Mouse (Mus musculus) kidney, adult 2 months (tissue): ENCODE measurements around the gene 1700014D04Rik. TPM values are rescaled to one million over a fixed set of nuclear protein-coding genes. Genes with fewer than 3 reads are reported as not detected.
A peak's percentile ranks its signal among the peaks of the same experiment; 100 is the strongest.

Experiments
- DNase-seq: peaks from one replicate; pipeline ENCODE4 v3.0.0; 2021
- H3K27ac ChIP-seq: fragments of 200-500 bp; 2 replicates; pipeline ENCODE4 v1.5.1; 2012; ENCODE audit warnings: low read depth, low read length, control low read depth, inconsistent platforms; ENCODE audit not compliant: insufficient read depth
- H3K27me3 ChIP-seq: fragments of 200-500 bp; replicated peaks from 2 replicates; pipeline ENCODE4 v1.6.1; 2012; ENCODE audit warnings: mild to moderate bottlenecking, moderate library complexity, low read length, inconsistent platforms; ENCODE audit not compliant: control insufficient read depth, insufficient read depth
- H3K36me3 ChIP-seq: fragments of 200-500 bp; 2 replicates; pipeline ENCODE4 v1.6.1; 2012; ENCODE audit warnings: mild to moderate bottlenecking, moderate library complexity, low read length, inconsistent platforms; ENCODE audit not compliant: control insufficient read depth, insufficient read depth
- H3K4me1 ChIP-seq: fragments of 200-500 bp; 2 replicates; pipeline ENCODE4 v1.6.1; 2011; ENCODE audit warnings: low read length; ENCODE audit not compliant: control insufficient read depth, insufficient read depth
- H3K4me3 ChIP-seq: fragments of 200-500 bp; 2 replicates; pipeline ENCODE4 v1.5.1; 2011; ENCODE audit warnings: mild to moderate bottlenecking, low read depth, low read length, control low read depth; ENCODE audit not compliant: insufficient read depth
- CTCF ChIP-seq: fragments of 200-500 bp; conservative IDR thresholded peaks from 2 replicates; pipeline ENCODE4 v1.5.1; 2011; ENCODE audit warnings: low read depth, mild to moderate bottlenecking, control low read depth, low read length, moderate library complexity, mixed read lengths; ENCODE audit not compliant: insufficient read depth, insufficient read length
- POLR2A ChIP-seq: fragments of 200-500 bp; IDR thresholded peaks from one replicate; pipeline ENCODE4 v1.6.1; 2011; ENCODE audit warnings: low read depth, low read length, control low read depth
- WGBS: fragments of 180-500 bp; shearing (Covaris S2); methylation state at CpG from one replicate; pipeline ENCODE4 v1.1.7; 2018; 5-methylcytosine and 5-hydroxymethylcytosine counted together
- polyA plus RNA-seq: library from polyadenylated mRNA; depleted of rRNA; stranded (reverse); fragments of >200 nt; gene quantifications from 2 replicates; pipeline ENCODE4 v1.2.3, GENCODE M21; 2012

Gene 1700014D04Rik
- polyA plus RNA-seq, 1 experiment = 0.09 TPM

DNA sequence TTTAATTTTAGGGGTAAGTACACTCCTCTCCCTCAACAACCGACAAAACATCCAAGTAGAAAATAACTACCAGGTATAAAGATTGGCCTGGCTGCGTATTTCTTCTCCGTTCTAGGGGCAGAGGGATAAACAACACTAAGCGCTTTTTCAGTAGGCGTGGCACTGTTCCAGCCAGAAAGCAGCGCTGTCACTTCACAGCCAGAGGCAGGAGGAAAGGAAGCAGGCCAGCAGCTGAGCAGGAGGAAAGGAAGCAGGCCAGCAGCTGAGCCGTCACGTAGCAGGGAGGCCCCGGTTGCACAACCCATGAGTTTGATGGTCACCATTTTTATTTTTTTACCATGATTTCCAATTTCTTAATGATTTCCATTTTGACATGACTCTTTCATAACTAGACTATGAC lies 24.7 kb upstream of the 1700014D04Rik start:
- H3K4me1 ChIP-seq = peaks cover 27% of the 10 kb centered on the region
- TF ChIP-seq CTCF (no peak), POLR2A (no peak)
- H3K27me3 ChIP-seq = no peaks in the 10 kb centered on the region
- peak; percentile 85 for DNase-seq
- 11% methylated on average over 9 of the region's 9 CpGs for WGBS
- H3K27ac ChIP-seq = peak overlapping the region; percentile 58
- H3K36me3 ChIP-seq = no peaks in the 10 kb centered on the region
- no peak overlapping the region for H3K4me3 ChIP-seq

DNA sequence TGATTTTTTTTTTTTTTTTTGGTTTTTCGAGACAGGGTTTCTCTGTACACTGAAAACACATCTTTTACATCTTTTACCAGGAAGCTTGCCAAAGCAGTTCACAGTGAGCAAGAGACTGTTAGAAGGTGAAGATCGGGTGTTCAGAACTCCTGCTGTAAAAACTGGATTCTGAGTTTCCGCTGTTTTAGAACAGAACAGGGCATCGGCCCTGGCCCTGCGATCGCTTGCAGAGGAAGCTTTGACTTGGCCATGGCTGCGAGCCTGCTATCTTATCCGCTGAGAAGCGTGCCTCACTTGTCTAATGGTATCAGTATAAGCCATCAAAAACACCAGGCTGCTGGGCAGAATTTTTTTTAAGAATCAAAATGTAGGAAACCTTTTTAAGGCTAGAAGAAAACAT lies 24.3 kb upstream of the 1700014D04Rik start:
- H3K4me3 ChIP-seq = no peak overlapping the region
- no peak for TF ChIP-seq POLR2A
- no peak for TF ChIP-seq CTCF

DNA sequence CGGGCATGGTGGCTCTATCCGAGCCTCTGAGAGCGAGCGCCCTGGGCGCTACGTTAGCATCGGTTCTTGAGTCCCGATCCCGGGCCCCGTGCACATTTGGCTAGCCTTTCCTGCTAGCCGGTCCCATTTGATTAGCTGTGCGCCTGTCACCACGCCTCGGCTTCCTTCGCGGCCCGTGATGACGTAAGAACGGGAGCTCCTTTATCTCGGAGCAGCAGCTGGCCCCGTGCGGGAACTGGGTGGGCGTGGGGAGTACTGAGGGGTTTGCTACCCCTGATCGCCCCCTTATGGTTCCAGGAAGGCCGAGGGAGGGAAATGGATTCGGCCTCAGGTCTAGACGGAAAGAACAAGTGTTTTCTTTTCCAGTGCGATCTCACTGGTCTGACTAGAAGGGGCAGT lies 23.6 kb upstream of the 1700014D04Rik start:
- under 1% methylated on average over 28 of the region's 28 CpGs for WGBS
- TF ChIP-seq CTCF (0 out of 2 replicates have a peak, but pooled peaks have one; percentile 3), POLR2A (no peak)

More for the DNA sequence above, 24.3 kb upstream of the 1700014D04Rik start:
- no peaks in the 10 kb centered on the region for H3K36me3 ChIP-seq
- peaks cover 30% of the 10 kb centered on the region for H3K4me1 ChIP-seq
- no peaks in the 10 kb centered on the region for H3K27me3 ChIP-seq
- WGBS = 38% methylated on average over 9 of the region's 9 CpGs
- peak; percentile 15 for DNase-seq
- H3K27ac ChIP-seq = peak overlapping the region; percentile 66

DNA sequence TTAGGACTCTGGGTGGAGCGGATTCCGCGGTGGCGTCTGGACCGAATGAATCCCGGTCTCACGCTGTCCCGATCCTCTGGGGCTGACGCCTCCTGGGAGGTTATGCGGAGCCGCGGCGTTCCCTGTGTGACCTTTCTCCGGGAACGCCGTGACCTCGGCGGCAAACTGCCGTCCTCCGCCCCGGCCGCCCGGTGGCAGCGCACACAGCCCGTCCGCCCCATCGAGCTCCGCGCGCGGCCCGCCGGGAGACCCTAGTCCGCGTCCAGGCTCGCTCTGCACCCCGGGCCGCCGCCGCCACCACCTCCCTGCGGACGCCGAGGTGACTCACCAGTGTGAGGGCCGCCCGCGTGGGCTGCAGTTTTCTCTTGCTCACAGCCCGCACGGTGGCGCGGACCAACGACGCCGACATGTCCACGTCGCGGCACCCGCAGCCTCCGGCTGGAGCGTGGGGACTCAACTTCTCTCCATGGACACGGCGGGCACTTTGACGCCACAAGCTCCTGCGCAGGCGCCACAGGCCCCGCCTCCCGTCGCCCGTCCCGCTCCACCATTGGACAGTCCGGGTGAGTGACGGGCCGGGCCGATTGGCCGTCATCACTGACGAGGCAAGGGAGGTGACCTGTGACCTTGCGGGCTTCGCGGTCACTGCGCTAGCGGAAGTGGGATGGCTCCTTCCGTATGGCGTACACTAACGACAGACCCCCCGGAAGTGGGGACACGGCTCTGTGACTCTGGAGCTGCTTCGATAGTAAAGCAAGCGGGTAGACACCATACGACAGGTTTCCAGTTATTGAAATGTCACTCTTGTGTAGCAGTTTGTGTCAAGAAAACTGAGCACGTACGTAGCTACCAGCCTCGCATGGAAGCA lies 23.0 kb upstream of the 1700014D04Rik start, which contains the start of gene Isca1:
Gene Isca1, minus strand, starts transcription at position 515 of the 868 bp plus-strand sequence.
- WGBS = under 1% methylated on average over 91 of the region's 91 CpGs
- peak; percentile 99 for DNase-seq
- Histone ChIP-seq H3K4me3 (peak within 1 kb of the TSS; percentile 73), H3K27me3 (no peaks in the 10 kb centered on the region), H3K4me1 (peaks cover 33% of the 10 kb centered on the region), H3K36me3 (no peaks in the 10 kb centered on the region), H3K27ac (peak within 1 kb of the TSS; percentile 95)
- TF ChIP-seq POLR2A (peak; percentile 56), CTCF (no peak)

More for the DNA sequence above, 23.6 kb upstream of the 1700014D04Rik start:
- Histone ChIP-seq H3K27ac (peak overlapping the region; percentile 95), H3K36me3 (no peaks in the 10 kb centered on the region), H3K27me3 (no peaks in the 10 kb centered on the region), H3K4me3 (peak overlapping the region; percentile 73), H3K4me1 (peaks cover 33% of the 10 kb centered on the region)
- peak; percentile 87 for DNase-seq

DNA sequence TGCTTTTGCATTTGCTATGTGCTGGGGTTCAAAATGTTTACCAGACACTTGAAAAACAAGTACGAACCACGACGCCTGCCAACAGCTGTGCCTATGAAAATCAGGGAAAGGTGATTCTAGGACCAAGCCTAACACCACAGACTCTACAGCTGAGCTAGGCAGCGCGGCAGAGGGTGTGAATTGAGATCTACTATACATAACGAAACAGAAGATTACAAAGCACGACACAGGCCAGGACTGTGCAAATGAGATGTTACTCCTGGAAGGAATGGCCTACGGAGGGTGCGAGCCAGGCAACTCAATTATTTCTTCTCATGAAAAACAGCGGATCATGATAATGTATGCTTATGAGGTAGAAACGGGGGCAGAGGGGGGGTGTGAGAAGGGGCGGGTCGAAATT lies 22.0 kb upstream of the 1700014D04Rik start:
- Histone ChIP-seq H3K27ac (peak overlapping the region; percentile 19; the same call in 1 of the 2 replicates), H3K27me3 (no peaks in the 10 kb centered on the region), H3K4me1 (peaks cover 33% of the 10 kb centered on the region), H3K4me3 (peak overlapping the region; percentile 64), H3K36me3 (no peaks in the 10 kb centered on the region)
- TF ChIP-seq POLR2A (no peak), CTCF (no peak)
- WGBS = 15% methylated on average over 13 of the region's 13 CpGs
- peak; percentile 23 for DNase-seq

DNA sequence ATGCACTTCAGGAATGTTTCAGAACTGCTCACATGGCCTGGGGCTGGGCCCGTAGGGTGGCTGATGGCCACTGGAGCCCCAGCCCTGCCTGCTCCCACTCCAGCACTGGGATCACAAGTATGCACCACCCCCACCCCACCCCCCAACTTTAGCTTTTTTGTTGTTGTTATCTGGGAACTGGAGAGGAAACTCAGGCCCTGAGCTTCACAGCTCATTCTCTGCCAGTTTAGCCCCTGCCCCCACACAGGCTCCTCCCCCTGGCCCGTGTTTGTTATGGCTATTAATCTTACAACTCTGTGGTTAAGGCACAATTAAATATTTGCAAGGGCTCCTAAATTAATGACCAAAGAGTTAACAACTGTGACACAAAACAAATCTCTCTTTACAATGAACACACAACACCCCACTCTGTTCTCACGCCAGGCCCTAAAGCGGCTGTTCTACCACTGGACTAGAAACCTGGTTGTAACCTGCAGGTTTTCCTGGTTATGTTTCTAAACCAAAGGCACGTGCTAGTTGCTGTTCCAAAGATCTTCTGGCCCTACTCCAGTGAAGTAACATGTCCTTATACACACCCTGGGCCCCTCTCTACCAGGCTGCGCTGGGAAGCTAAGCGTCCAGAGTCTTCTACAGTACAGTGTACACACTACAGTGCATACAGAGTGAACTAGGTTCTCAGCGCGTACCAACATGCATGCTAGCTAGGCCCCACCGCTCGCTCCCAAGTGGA lies 20.4 kb upstream of the 1700014D04Rik start:
- peaks cover 33% of the 10 kb centered on the region for H3K4me1 ChIP-seq
- H3K36me3 ChIP-seq = no peaks in the 10 kb centered on the region
- TF ChIP-seq POLR2A (no peak), CTCF (no peak)
- no peaks in the 10 kb centered on the region for H3K27me3 ChIP-seq
- DNase-seq = peak; percentile 88
- H3K27ac ChIP-seq = peak overlapping the region; percentile 21
- 25% methylated on average over 11 of the region's 11 CpGs for WGBS
- H3K4me3 ChIP-seq = peak overlapping the region; percentile 15; the same call in 1 of the 2 replicates
